Mouse (Mus musculus) gonadal fat pad, adult 2 months (tissue): Measurements from ENCODE around the gene C77080. TPM values are rescaled to one million over a fixed set of nuclear protein-coding genes. Genes with fewer than 3 reads are reported as not detected.
"Not testable (repeated sequence)": the region's sequence is repeated elsewhere in the genome, so short reads cannot be mapped to it uniquely, and the experiment has no call there.

Source experiments
- DNase-seq: peaks from one replicate; pipeline ENCODE4 v3.0.0-alpha.2; 2012; ENCODE audit warnings: low read depth
- polyA plus RNA-seq: library from polyadenylated mRNA; depleted of rRNA; stranded (reverse); fragments of >200 nt; gene quantifications from 2 replicates; pipeline ENCODE4 v1.2.3, GENCODE M21; 2012; rRNA removed

Gene C77080
- polyA plus RNA-seq, 1 experiment: 20.6 TPM

GRCm38 (mm10) chr4:129218569-129219175 is 42.5 kb downstream of the C77080 start:
- no peak for DNase-seq

- not testable (repeated sequence) for DNase-seq
Observed at GRCm38 (mm10) chr4:129212486-129212885, 48.7 kb downstream of the C77080 start.

GRCm38 (mm10) chr4:129211461-129211860 is 49.7 kb downstream of the C77080 start:
- DNase-seq: no peak

DNA sequence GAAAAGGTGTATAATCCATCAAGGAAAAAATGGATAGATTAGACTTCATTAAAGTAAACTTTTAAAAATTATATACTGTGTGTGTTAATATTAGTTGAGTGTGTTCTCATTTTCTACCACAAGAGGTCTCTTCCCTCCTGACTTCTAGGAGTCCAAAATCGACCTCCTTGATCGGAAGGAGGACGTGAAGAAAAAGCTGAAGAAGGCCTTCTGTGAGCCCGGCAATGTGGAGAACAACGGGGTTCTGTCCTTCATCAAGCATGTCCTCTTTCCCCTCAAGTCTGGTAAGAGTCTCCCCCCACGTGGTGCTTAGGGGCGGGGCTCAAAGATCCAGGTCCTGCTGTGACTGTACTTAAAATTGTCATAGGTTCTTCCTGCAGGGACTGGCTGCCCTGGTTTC is 51.7 kb downstream of the C77080 start:
- no peak for DNase-seq

DNA sequence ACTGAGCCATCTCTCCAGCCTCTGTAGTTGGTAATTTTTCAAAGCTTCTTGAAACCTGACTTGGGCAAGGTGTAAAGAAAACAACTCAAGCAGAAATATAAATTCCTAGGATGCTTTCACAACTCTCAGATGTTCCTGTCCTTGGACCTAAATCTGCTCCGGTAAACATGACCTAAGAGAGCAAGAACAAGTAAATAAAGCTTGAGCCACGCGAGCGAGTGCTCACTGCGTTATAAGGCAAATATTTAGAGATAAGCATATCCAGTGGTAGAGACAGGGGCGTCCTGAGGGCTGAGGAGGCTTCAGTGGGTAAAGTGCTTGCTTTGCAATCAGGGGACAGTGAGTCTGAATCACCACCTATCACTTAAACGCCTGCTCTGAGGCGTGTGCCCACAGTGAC is 54.4 kb downstream of the C77080 start:
- DNase-seq: no peak

- no peak for DNase-seq
Observed at GRCm38 (mm10) chr4:129204655-129205054, 56.5 kb downstream of the C77080 start.

- DNase-seq: no peak
Observed at GRCm38 (mm10) chr4:129197514-129197913, 63.7 kb downstream of the C77080 start.

- DNase-seq: no peak
Observed at GRCm38 (mm10) chr4:129194280-129194679, 66.9 kb downstream of the C77080 start.

DNA sequence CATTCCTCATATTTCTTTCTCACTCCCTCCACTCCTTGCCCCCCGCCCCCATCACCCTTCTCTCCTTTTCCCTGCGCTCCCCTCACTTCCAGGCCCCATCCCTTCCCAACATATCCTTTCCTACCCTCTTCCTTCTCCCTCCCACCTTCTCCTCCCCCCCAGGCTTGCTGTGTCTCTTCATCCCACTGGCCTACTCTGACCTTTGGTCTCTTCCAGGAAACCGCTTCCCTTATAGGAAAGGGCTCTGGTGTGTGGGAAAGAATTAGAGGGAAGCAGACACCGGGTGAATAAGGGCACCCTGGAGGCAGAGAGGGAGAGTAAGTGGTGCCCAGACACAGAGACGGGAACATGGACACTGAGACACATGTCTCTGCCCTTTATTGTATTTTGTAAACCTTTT is 69.5 kb downstream of the C77080 start:
- DNase-seq: no peak

DNA sequence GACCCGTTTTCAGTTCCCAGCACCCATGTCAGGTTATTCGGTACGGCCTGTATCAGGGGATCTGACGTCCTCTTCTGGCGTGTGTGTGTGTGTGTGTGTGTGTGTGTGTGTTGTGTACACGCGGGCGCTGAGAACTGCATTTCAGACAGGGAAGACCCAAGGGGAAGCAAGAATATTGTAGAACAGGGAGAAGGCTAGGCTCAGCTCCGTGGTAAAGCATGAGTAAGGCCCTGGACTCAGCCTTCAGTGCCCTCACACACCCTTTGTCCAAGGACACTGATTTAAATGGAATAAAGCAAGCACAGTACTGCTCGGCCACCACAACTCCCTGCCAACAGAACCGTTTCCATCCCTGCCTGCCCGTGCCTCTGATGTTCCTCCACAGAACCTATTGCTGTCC is 70.7 kb downstream of the C77080 start:
- no peak for DNase-seq

- DNase-seq: peak; percentile 85
Observed at GRCm38 (mm10) chr4:129189542-129190519, 71.4 kb downstream of the C77080 start, which contains the start of the genes S100pbp and Yars. Gene S100pbp, minus strand, starts transcription at chr4:129189727. Gene Yars, plus strand, starts transcription at chr4:129189760.

GRCm38 (mm10) chr4:129188803-129189541 is 72.2 kb downstream of the C77080 start:
- DNase-seq: no peak

- DNase-seq: no peak
Observed at GRCm38 (mm10) chr4:129188041-129188659, 73.1 kb downstream of the C77080 start.

DNA sequence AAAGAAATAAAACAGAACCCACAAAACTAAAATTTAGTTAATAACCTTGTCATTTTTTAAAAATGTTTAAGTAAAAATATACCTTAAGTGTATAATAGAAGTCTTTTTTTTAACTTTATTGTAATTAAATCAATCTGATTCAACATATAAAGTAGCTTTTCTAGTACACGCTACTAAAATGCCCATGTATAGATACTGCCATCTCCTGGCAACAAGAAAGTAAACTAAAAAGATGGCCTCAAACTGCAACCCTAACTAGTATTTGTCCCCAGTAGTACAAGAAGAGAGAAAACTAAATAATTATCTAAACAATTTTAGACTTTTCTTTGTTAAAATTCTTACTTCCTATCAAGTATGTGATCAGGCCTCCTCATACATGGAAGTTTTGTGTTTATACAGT is 81.6 kb downstream of the C77080 start:
- DNase-seq: no peak

- no peak for DNase-seq
Observed at GRCm38 (mm10) chr4:129172529-129172928, 88.7 kb downstream of the C77080 start.

Other genes with a start within 250 kb of the C77080 start
- 30.2 and 36.1 TPM in 2 replicates for gene Rnf19b, start 203.1 kb downstream of the C77080 start, polyA plus RNA-seq
- gene Tmem54, start 155.9 kb downstream of the C77080 start, polyA plus RNA-seq: 1.8 and 3.1 TPM in 2 replicates
- gene Hpca, start 139.4 kb downstream of the C77080 start, polyA plus RNA-seq: 2.8 and 4.2 TPM in 2 replicates
- gene Fndc5, start 124.4 kb downstream of the C77080 start, polyA plus RNA-seq: 1.5 and 2.1 TPM in 2 replicates
- 14.7 and 18.9 TPM in 2 replicates for gene S100pbp, start 71.7 kb downstream of the C77080 start, polyA plus RNA-seq
- gene Yars, start 71.6 kb downstream of the C77080 start, polyA plus RNA-seq: 23.4 and 25.4 TPM in 2 replicates
- gene Sync, start 26.2 kb upstream of the C77080 start, polyA plus RNA-seq: 1.4 and 2.0 TPM in 2 replicates
- gene Rbbp4, start 74.0 kb upstream of the C77080 start, polyA plus RNA-seq: 36.1 and 36.6 TPM in 2 replicates
- gene Zbtb8os, start 74.3 kb upstream of the C77080 start, polyA plus RNA-seq: 27.3 and 31.3 TPM in 2 replicates
- gene Zbtb8a, start 116.7 kb upstream of the C77080 start, polyA plus RNA-seq: 12.9 and 14.1 TPM in 2 replicates
- gene Zbtb8b, start 179.4 kb upstream of the C77080 start, polyA plus RNA-seq: 1.3 and 1.6 TPM in 2 replicates
- gene Bsdc1, start 200.2 kb upstream of the C77080 start, polyA plus RNA-seq: 22.3 and 27.9 TPM in 2 replicates
- gene Tssk3, start 229.6 kb upstream of the C77080 start, polyA plus RNA-seq: 0.72 and 2.5 TPM in 2 replicates
- gene Fam229a, start 229.8 kb upstream of the C77080 start, polyA plus RNA-seq: 4.8 and 7.1 TPM in 2 replicates